Mouse (Mus musculus) midbrain, embryonic 12.5 days (tissue): ENCODE results near the gene Paqr3. TPM values are rescaled to one million over a fixed set of nuclear protein-coding genes. Genes with fewer than 3 reads are reported as not detected.

ENCODE experiments used
- ATAC-seq: fragments of 200-750 bp; cut with Nextera tagmentation; 2 replicates; pipeline ENCODE4 v1.8.0; 2017; ENCODE audit warnings: low read depth, moderate TSS enrichment, moderate library complexity; ENCODE audit not compliant: low FRiP score
- H3K27ac ChIP-seq: fragments of 300-500 bp; sonication (generic); replicated peaks from 2 replicates; pipeline ENCODE4 v1.5.1; 2016; ENCODE audit warnings: mild to moderate bottlenecking
- H3K27me3 ChIP-seq: fragments of 300-500 bp; sonication (generic); 2 replicates; pipeline ENCODE4 v1.6.1; 2016; ENCODE audit warnings: mild to moderate bottlenecking
- H3K36me3 ChIP-seq: fragments of 300-500 bp; sonication (generic); 2 replicates; pipeline ENCODE4 v1.6.1; 2016
- H3K4me1 ChIP-seq: fragments of 300-500 bp; sonication (generic); 2 replicates; pipeline ENCODE4 v1.6.1; 2016
- H3K4me2 ChIP-seq: fragments of 300-500 bp; sonication (generic); replicated peaks from 2 replicates; pipeline ENCODE4 v1.6.1; 2016; ENCODE audit warnings: mild to moderate bottlenecking, moderate library complexity
- H3K4me3 ChIP-seq: fragments of 300-500 bp; sonication (generic); 2 replicates; pipeline ENCODE4 v1.5.1; 2016; ENCODE audit warnings: mild to moderate bottlenecking
- H3K9ac ChIP-seq: fragments of 300-500 bp; sonication (generic); replicated peaks from 2 replicates; pipeline ENCODE4 v1.6.1; 2016; ENCODE audit warnings: mild to moderate bottlenecking, moderate library complexity
- H3K9me3 ChIP-seq: fragments of 300-500 bp; sonication (generic); 2 replicates; pipeline ENCODE4 v1.6.1; 2016; ENCODE audit warnings: mild to moderate bottlenecking
- WGBS: fragments of 180-500 bp; shearing (Covaris S2); methylation state at CpG from one replicate; pipeline ENCODE4 v1.1.7; 2016; 5-methylcytosine and 5-hydroxymethylcytosine counted together
- polyA plus RNA-seq: library from polyadenylated mRNA; unstranded; fragments of >200 nt; fragmentation: Nextera tagmentation; extraction: Ambion mirVana; gene quantifications from 2 replicates; pipeline ENCODE4 v1.2.1, GENCODE M21; 2016

Paqr3 gene
- polyA plus RNA-seq, 1 experiment from 2014 or later = 17.9 TPM

DNA sequence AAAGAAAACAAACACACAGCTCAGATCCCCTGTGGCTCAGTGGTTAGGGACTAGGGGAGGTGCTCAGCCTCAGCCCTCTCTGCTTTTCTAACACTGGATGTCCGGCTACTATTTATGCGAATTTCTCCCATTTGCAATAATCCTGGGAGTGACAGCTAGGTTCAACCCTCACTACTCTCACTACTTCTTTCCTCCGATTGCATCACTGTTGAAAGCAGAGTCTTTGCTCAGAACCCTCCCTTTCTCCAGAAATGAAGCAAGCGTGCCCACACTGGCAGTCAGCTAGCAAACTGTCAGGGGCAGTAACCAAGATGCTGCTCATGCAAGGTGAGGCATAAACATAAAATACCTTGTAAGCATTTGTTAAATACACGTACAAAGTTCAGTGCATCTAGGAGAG lies 3.1 kb downstream of the Paqr3 start:
- Histone ChIP-seq H3K4me1 (peaks cover 11% of the 10 kb centered on the region), H3K9ac (no peak overlapping the region), H3K36me3 (peaks cover 9% of the 10 kb centered on the region; the same call in 1 of the 2 replicates), H3K4me3 (no peak overlapping the region), H3K4me2 (no peak overlapping the region), H3K27me3 (no peaks in the 10 kb centered on the region), H3K9me3 (no peaks in the 10 kb centered on the region), H3K27ac (no peak overlapping the region)
- no peak for ATAC-seq
- 93% methylated on average over 5 of the region's 5 CpGs for whole genome bisulfite sequencing

DNA sequence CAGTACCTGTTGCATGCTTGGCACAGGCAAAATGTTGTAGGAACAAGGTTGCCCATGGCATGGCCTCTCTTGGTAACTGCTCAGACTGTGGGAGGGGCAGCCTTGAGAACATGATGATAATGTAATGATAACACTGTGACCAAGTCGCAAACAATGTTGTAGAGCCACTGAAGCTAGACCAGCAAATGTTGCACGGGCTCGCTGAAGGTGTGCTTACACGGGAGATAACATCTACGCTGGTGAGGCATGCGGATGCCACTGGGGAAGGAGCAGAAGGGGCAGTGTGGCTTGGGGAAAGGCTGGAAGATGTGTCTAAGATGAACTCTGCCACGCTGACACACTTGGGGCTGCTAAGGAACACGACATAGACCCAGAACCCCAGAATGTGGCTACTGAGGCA lies 11.4 kb downstream of the Paqr3 start:
- 95% methylated on average over 8 of the region's 8 CpGs for WGBS
- Histone ChIP-seq H3K4me1 (peaks cover 4% of the 10 kb centered on the region; the same call in 1 of the 2 replicates), H3K9me3 (no peaks in the 10 kb centered on the region), H3K4me2 (no peak overlapping the region), H3K9ac (no peak overlapping the region), H3K27ac (no peak overlapping the region), H3K4me3 (no peak overlapping the region), H3K27me3 (no peaks in the 10 kb centered on the region), H3K36me3 (peaks cover 41% of the 10 kb centered on the region)
- ATAC-seq = no peak

DNA sequence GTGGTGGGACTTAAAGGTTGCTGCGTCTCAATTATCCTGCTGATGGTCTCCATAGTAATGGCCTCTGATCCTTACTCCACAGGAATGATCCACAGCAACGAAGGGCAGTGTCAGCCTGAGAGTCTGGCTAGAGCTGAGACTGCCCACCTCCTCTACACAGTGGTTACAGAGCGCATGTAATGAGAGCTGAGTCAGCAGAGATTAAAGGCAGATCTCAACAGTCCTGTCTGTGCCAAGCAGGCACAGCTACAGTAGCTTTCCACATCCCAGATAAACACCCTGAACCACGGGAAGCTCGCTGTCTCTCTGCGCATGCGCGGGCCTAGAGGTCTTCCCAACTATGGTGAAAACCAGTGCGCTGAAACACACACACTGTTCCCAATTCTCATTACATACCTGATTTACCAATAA lies 13.8 kb downstream of the Paqr3 start:
- 67% methylated on average over 9 of the region's 9 CpGs for WGBS
- no peaks in the 10 kb centered on the region for H3K27me3 ChIP-seq
- no peak overlapping the region for H3K9ac ChIP-seq
- H3K4me2 ChIP-seq = no peak overlapping the region
- H3K4me1 ChIP-seq = peaks cover 4% of the 10 kb centered on the region; the same call in 1 of the 2 replicates
- no peak overlapping the region for H3K27ac ChIP-seq
- H3K36me3 ChIP-seq = peaks cover 44% of the 10 kb centered on the region
- H3K9me3 ChIP-seq = no peaks in the 10 kb centered on the region
- no peak for ATAC-seq
- H3K4me3 ChIP-seq = no peak overlapping the region

DNA sequence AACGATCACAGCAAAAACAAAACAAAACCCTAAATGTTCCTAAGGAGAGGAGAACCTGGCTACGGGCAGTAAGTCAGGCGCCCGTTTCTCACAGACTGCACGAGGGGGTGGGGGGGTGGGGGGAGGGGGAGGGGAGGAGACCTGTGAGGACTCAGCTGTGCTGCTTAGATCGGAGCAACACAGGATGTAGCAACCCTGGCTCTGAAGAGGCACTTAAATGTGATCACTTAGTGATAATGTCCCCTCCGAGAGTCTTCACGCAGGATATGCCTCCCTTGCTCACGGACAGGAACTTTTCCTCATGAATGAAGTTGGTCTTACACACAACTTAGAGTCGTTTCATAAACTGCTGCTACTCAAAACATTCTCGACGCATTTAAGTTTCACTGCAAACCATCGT lies 16.1 kb downstream of the Paqr3 start:
- H3K9ac ChIP-seq = no peak overlapping the region
- no peak overlapping the region for H3K4me2 ChIP-seq
- no peak for ATAC-seq
- no peaks in the 10 kb centered on the region for H3K9me3 ChIP-seq
- peaks cover 4% of the 10 kb centered on the region; the same call in 1 of the 2 replicates for H3K4me1 ChIP-seq
- no peak overlapping the region for H3K27ac ChIP-seq
- no peak overlapping the region for H3K4me3 ChIP-seq
- 79% methylated on average over 12 of the region's 13 CpGs for WGBS
- H3K27me3 ChIP-seq = no peaks in the 10 kb centered on the region
- peaks cover 26% of the 10 kb centered on the region for H3K36me3 ChIP-seq

DNA sequence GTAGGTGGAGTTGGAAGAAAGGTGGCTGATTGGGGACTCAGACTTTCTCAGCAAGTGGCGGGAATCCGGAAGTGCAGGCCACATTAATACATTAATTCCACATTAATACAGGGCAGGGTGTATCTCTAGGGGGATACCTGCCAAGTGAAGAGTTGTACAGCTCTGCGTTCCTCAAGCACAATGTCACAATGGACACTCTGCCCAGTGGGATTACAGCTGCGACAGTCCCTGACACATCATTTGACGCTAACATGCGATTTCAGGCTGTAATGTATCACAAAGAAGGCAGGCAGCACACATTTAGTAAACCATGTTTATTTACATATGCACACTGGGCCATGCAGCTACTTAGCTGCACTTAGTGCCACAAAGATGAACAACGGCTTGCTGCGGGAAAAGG lies 18.4 kb downstream of the Paqr3 start:
- Histone ChIP-seq H3K9me3 (no peaks in the 10 kb centered on the region), H3K4me2 (no peak overlapping the region), H3K9ac (no peak overlapping the region), H3K4me1 (peaks cover 4% of the 10 kb centered on the region; the same call in 1 of the 2 replicates), H3K27me3 (no peaks in the 10 kb centered on the region), H3K27ac (no peak overlapping the region), H3K4me3 (no peak overlapping the region), H3K36me3 (peaks cover 15% of the 10 kb centered on the region)
- no peak for ATAC-seq
- 83% methylated on average over 8 of the region's 8 CpGs for WGBS

DNA sequence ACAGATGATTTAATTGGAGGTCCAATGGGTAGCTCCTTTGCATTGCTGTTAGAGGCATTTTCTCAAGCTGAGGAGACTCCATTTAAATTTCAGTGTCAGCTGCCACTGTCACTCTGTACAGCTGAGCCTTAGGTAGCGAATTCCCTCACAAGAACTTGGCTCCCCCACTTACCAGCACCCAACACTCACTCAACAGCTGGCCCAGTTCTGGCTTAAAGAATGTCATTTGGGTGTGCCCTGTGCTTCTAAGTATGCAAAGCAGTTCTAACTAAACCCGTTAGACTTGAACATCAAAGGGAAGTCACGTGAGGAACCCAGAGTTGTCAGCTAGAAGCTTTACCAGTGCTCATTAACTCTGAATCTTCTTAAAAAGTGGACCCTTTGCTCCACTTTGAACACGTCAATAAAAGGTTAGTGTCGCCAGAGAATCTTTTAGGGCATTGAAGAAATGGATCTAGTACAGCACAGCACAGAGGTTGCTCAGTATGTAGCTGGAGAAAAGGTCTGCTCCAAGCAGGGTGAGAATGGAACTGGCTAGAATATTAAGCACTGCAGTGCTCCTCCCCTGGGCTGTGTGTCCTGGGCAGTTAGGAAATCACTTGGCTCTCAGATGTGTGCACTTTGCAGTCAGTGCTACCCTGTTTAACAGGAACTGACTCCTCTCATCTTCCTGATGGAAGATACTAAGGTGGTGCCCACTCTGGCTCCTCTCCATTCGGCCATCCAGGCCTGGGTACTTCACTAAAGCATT lies 21.2 kb downstream of the Paqr3 start:
- Histone ChIP-seq H3K27ac (no peak overlapping the region), H3K27me3 (no peaks in the 10 kb centered on the region), H3K4me3 (no peak overlapping the region), H3K4me1 (no peaks in the 10 kb centered on the region; the same call in 1 of the 2 replicates), H3K4me2 (no peak overlapping the region), H3K9ac (no peak overlapping the region), H3K36me3 (peaks cover 19% of the 10 kb centered on the region), H3K9me3 (no peaks in the 10 kb centered on the region)
- 70% methylated on average over 6 of the region's 6 CpGs for WGBS
- no peak for ATAC-seq

DNA sequence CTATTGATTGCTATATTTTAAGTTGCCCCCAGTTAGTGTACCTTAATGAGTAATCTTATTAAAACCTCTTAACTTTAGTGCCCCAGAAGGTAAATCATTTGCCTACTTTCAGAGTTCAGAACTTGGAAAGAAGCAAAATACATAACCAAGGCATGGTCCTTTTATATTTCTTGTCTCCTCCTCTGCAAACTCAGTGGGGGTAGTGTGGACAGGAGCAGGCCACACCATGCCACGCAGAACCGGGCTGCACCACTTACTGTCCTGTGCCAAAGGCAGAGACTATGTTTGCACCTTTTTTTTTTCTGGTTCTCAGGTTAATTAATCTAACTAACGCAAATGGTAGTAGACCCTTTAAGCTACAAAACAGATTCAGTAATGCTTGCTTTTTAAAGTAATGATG lies 22.0 kb downstream of the Paqr3 start:
- no peaks in the 10 kb centered on the region; the same call in 1 of the 2 replicates for H3K4me1 ChIP-seq
- ATAC-seq = no peak
- no peaks in the 10 kb centered on the region for H3K9me3 ChIP-seq
- 96% methylated on average over 3 of the region's 3 CpGs for WGBS
- no peak overlapping the region for H3K4me3 ChIP-seq
- H3K4me2 ChIP-seq = no peak overlapping the region
- no peak overlapping the region for H3K9ac ChIP-seq
- H3K27me3 ChIP-seq = no peaks in the 10 kb centered on the region
- no peak overlapping the region for H3K27ac ChIP-seq
- H3K36me3 ChIP-seq = peaks cover 15% of the 10 kb centered on the region

DNA sequence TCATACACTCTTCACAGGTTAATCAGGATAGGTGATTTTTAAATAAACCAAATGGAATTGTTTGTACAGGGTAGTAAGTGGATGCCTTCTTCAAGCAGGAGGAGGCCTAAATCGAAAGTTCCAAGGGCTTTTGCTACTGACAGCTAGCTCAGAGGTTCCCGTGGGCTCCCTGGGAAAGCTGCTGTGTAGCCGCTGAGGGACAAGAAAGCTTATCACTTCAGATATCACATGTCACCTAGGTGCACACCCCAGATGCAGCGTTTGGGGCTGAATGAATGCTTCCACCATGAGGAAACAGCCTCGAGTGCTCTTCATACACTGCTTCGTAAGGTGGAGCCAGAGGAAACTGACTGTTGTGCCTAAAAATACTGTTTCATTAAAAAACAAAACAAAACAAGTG lies 23.2 kb downstream of the Paqr3 start:
- H3K36me3 ChIP-seq = peaks cover 22% of the 10 kb centered on the region
- H3K9me3 ChIP-seq = no peaks in the 10 kb centered on the region
- ATAC-seq = no peak
- no peak overlapping the region for H3K27ac ChIP-seq
- 84% methylated on average over 6 of the region's 6 CpGs for WGBS
- no peaks in the 10 kb centered on the region for H3K27me3 ChIP-seq
- H3K9ac ChIP-seq = no peak overlapping the region
- H3K4me2 ChIP-seq = no peak overlapping the region
- no peak overlapping the region for H3K4me3 ChIP-seq
- no peaks in the 10 kb centered on the region; the same call in 1 of the 2 replicates for H3K4me1 ChIP-seq

DNA sequence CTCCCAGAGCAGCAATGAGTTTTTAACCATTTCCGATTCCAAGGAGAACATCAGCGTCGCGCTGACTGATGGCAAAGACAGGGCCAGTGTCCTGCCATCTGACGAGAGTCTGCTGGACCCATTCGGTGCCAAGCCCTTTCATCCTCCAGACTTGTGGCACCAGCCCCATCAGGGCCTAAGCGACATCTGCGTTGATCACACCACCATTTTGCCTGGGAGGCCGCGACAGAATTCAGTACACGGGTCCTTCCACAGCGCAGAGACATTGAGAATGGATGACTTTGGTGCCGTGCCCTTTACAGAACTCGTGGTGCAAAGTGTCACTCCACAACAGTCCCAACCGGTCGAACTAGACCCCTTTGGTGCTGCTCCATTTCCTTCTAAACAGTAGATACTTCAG lies 23.6 kb downstream of the Paqr3 start:
- ATAC-seq = no peak
- H3K4me1 ChIP-seq = no peaks in the 10 kb centered on the region; the same call in 1 of the 2 replicates
- H3K4me2 ChIP-seq = no peak overlapping the region
- no peak overlapping the region for H3K9ac ChIP-seq
- H3K27ac ChIP-seq = no peak overlapping the region
- H3K9me3 ChIP-seq = no peaks in the 10 kb centered on the region
- WGBS = 95% methylated on average over 16 of the region's 16 CpGs
- no peak overlapping the region for H3K4me3 ChIP-seq
- peaks cover 22% of the 10 kb centered on the region for H3K36me3 ChIP-seq
- no peaks in the 10 kb centered on the region for H3K27me3 ChIP-seq

DNA sequence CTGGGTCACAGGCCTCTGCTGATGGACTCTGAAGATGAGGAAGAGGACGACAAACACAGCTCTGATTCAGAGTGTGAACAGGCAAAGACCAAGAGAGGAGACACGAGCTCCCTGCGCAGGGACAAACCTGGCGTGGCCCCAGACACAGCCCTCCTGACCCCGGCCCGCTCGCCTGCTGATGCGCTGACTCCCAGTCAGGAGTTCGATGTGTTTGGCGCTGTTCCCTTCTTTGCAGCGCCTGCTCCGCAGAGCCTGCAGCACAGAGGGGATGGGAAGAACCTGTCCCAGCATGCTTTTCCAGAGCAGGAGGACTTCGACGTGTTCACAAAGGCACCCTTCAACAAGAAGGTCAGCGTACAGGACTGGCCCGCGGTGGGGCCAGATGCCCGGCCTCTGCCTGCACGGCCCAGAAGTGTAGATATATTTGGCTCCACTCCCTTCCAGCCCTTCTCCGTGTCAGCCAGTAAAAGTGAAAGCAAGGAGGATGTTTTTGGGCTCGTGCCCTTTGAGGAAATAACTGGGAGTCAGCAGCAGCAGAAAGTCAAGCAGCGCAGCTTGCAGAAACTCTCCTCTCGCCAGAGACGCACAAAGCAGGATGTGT lies 24.3 kb downstream of the Paqr3 start:
- peaks cover 25% of the 10 kb centered on the region for H3K36me3 ChIP-seq
- H3K9ac ChIP-seq = no peak overlapping the region
- H3K27ac ChIP-seq = no peak overlapping the region
- no peak overlapping the region for H3K4me3 ChIP-seq
- H3K9me3 ChIP-seq = no peaks in the 10 kb centered on the region
- H3K4me1 ChIP-seq = no peaks in the 10 kb centered on the region; the same call in 1 of the 2 replicates
- no peak overlapping the region for H3K4me2 ChIP-seq
- H3K27me3 ChIP-seq = no peaks in the 10 kb centered on the region
- ATAC-seq = no peak
- WGBS = 91% methylated on average over 24 of the region's 24 CpGs

DNA sequence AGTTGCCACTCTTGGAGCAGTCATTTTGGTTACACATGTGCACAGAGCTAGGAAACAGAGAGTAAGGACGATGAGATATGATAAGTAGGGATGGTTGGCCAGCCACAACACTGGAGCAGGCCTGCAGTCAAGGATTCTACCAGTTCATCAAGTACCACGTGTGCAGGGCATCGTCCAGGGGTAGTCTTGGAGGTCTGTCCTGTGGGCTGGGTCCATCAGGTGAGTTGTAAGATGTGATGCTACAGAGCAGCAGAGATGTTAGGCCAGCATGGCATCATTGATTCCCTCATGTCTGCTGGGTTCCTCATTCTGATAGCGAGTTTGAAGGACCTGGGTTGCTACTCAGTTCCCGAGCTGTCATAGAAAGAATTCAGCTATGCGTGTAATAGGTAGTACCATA lies 26.3 kb downstream of the Paqr3 start:
- Histone ChIP-seq H3K4me3 (no peak overlapping the region), H3K27me3 (no peaks in the 10 kb centered on the region), H3K9ac (no peak overlapping the region), H3K27ac (no peak overlapping the region), H3K36me3 (peaks cover 26% of the 10 kb centered on the region), H3K9me3 (no peaks in the 10 kb centered on the region), H3K4me2 (no peak overlapping the region), H3K4me1 (no peaks in the 10 kb centered on the region; the same call in 1 of the 2 replicates)
- no peak for ATAC-seq
- WGBS = 95% methylated on average over 6 of the region's 6 CpGs

DNA sequence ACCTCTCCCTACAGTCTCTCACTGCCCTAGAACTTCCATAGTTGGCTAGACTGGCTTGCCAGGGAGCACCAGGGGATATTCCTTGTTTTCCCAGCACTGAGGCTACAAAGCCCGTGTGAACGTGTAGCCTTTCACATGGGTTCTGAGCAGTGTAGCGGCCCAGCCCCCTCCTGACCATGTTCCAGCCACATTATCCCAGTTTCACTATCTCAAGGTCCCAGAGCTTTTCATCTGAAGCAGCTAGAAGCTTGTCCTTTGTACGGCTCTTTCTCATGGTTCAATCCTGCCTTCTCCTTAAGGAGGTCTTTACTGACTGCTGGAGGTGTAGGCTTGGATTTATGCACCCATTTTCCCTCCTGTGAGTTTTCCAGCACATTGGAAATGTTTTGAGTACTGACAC lies 26.9 kb downstream of the Paqr3 start:
- Histone ChIP-seq H3K9me3 (no peaks in the 10 kb centered on the region), H3K4me3 (no peak overlapping the region), H3K4me2 (no peak overlapping the region), H3K36me3 (peaks cover 26% of the 10 kb centered on the region), H3K9ac (no peak overlapping the region), H3K4me1 (no peaks in the 10 kb centered on the region), H3K27me3 (no peaks in the 10 kb centered on the region), H3K27ac (no peak overlapping the region)
- WGBS = 91% methylated on average over 4 of the region's 4 CpGs
- no peak for ATAC-seq
